Mouse (Mus musculus) stomach, embryonic 15.5 days (tissue): Measurements from ENCODE around the gene Gm10282. TPM values are rescaled to one million over a fixed set of nuclear protein-coding genes. Genes with fewer than 3 reads are reported as not detected.

Source experiments
- ATAC-seq: fragments of 200-750 bp; cut with Nextera tagmentation; 2 replicates; pipeline ENCODE4 v1.8.0; 2017; ENCODE audit warnings: low read depth, moderate number of reproducible peaks, moderate TSS enrichment; ENCODE audit not compliant: insufficient read depth, low FRiP score
- H3K27ac ChIP-seq: fragments of 300-500 bp; sonication (generic); 2 replicates; pipeline ENCODE4 v1.5.1; 2015; ENCODE audit warnings: mild to moderate bottlenecking, inconsistent platforms
- H3K27me3 ChIP-seq: fragments of 300-500 bp; sonication (generic); replicated peaks from 2 replicates; pipeline ENCODE4 v1.6.1; 2015; ENCODE audit warnings: inconsistent platforms
- H3K36me3 ChIP-seq: fragments of 300-500 bp; sonication (generic); 2 replicates; pipeline ENCODE4 v1.6.1; 2015; ENCODE audit warnings: inconsistent platforms
- H3K4me1 ChIP-seq: fragments of 300-500 bp; sonication (generic); 2 replicates; pipeline ENCODE4 v1.6.1; 2015; ENCODE audit warnings: inconsistent platforms
- H3K4me2 ChIP-seq: fragments of 300-500 bp; sonication (generic); 2 replicates; pipeline ENCODE4 v1.6.1; 2015; ENCODE audit warnings: mild to moderate bottlenecking, inconsistent platforms
- H3K4me3 ChIP-seq: fragments of 300-500 bp; sonication (generic); replicated peaks from 2 replicates; pipeline ENCODE4 v1.5.1; 2015; ENCODE audit warnings: inconsistent platforms
- H3K9ac ChIP-seq: fragments of 300-500 bp; sonication (generic); 2 replicates; pipeline ENCODE4 v1.6.1; 2015; ENCODE audit warnings: inconsistent platforms
- H3K9me3 ChIP-seq: fragments of 300-500 bp; sonication (generic); 2 replicates; pipeline ENCODE4 v1.6.1; 2016; ENCODE audit warnings: inconsistent platforms
- whole genome bisulfite sequencing: fragments of 180-500 bp; shearing (Covaris S2); methylation state at CpG from one replicate; pipeline ENCODE4 v1.1.7; 2015; 5-methylcytosine and 5-hydroxymethylcytosine counted together
- polyA plus RNA-seq: library from polyadenylated mRNA; unstranded; fragments of >200 nt; fragmentation: Nextera tagmentation; extraction: Ambion mirVana; gene quantifications from 2 replicates; pipeline ENCODE4 v1.2.1, GENCODE M21; 2015

Gene Gm10282
- polyA plus RNA-seq, 1 experiment from 2014 or later = 43.6 TPM

DNA sequence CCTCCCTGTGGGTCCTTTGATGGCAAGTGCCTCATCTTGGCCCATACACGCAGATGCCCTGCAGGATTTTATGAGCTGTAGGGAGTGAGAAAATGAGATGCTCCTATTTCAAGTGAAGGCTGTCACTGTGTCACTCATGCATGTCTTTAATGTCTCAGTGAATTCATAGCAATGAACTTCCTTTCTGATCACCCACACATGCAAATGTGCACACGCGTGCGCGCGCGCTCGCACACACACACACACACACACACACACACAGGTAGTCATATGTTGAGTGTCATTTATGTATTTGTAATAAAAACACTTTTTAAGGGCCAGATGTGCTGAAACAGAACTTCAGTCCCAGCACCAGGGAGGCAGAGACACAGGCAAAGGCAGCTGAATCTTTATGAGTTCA lies 38.0 kb downstream of the Gm10282 start:
- 97% methylated on average over 8 of the region's 8 CpGs for WGBS
- Histone ChIP-seq H3K4me3 (no peak overlapping the region), H3K27ac (no peak overlapping the region), H3K9ac (no peak overlapping the region), H3K36me3 (no peaks in the 10 kb centered on the region), H3K4me2 (no peak overlapping the region), H3K9me3 (no peaks in the 10 kb centered on the region), H3K27me3 (no peaks in the 10 kb centered on the region), H3K4me1 (no peaks in the 10 kb centered on the region)
- no peak for ATAC-seq

DNA sequence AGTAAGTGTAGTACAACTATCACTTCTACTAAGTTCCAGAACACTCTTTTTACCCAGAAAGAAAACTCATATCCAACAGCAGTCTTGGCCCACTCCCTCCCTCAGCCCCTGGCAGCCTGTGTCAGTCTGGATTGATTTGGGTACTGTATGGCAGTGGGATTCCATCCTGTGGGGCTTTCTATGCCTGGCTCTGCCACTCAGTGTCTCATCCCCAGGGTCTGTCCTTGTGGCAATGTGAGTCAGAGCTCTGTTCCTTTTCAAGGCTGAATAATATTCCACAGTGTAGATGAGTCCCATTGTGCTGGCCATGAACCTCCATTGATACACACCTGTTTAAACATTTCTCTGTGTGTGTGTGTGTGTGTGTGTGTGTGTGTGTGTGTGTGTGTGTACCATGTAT lies 38.4 kb downstream of the Gm10282 start:
- Histone ChIP-seq H3K27ac (no peak overlapping the region), H3K4me3 (no peak overlapping the region), H3K36me3 (no peaks in the 10 kb centered on the region), H3K27me3 (no peaks in the 10 kb centered on the region), H3K9me3 (no peaks in the 10 kb centered on the region), H3K4me1 (no peaks in the 10 kb centered on the region), H3K9ac (no peak overlapping the region), H3K4me2 (no peak overlapping the region)
- ATAC-seq = no peak

- H3K4me3 ChIP-seq = no peak overlapping the region
- ATAC-seq = no peak
- no peaks in the 10 kb centered on the region for H3K27me3 ChIP-seq
- H3K4me2 ChIP-seq = no peak overlapping the region
- H3K4me1 ChIP-seq = no peaks in the 10 kb centered on the region
- no peak overlapping the region for H3K9ac ChIP-seq
- no peaks in the 10 kb centered on the region for H3K36me3 ChIP-seq
- no peak overlapping the region for H3K27ac ChIP-seq
- WGBS = 36% methylated on average over 5 of the region's 7 CpGs
- H3K9me3 ChIP-seq = no peaks in the 10 kb centered on the region
Observed at GRCm38 (mm10) chr8:72265342-72265741, 39.7 kb downstream of the Gm10282 start.

DNA sequence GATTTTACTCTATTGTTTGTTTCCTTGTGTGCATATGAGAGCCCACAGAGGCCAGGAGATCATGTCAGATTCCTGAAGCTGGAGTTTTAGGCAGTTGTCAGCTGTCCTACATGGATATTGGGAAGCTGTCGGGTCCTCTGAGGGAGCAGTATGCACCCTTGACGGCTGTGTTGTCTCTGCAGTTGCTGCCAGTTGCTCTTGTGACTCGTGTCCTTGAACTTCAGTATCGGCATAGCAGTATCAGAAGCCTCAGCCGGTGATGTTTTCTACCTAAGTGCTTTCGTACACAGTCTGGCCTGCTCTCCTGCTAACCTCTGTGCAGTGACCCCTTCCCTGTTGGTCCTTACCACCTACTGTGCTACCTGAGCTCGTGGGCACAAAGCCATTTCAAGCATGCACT lies 41.6 kb downstream of the Gm10282 start:
- no peak overlapping the region for H3K9ac ChIP-seq
- no peak overlapping the region for H3K4me3 ChIP-seq
- H3K4me1 ChIP-seq = no peaks in the 10 kb centered on the region
- H3K27me3 ChIP-seq = no peaks in the 10 kb centered on the region
- no peak overlapping the region for H3K4me2 ChIP-seq
- WGBS = 61% methylated on average over 7 of the region's 7 CpGs
- no peak overlapping the region for H3K27ac ChIP-seq
- H3K36me3 ChIP-seq = no peaks in the 10 kb centered on the region
- ATAC-seq = no peak
- H3K9me3 ChIP-seq = no peaks in the 10 kb centered on the region

DNA sequence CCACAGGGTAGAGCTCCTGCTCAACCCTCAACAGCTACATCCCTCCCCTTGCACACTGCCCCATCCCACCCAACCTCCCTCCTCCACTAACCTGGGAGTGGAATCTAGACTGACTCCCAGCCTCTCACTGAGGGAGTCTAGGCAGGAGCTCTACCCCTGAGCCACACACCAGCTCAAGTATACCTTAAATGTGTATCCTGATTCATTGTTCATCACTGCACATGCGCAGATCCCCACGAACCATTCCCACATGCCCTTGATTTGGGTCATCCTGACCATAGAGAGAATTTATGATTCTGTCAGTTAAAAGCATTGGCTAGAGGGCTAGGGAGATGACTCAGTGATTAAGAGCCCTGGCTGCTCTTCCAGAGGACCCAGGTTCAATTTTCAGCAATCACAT lies 42.3 kb downstream of the Gm10282 start:
- Histone ChIP-seq H3K9ac (no peak overlapping the region), H3K4me2 (no peak overlapping the region), H3K27me3 (no peaks in the 10 kb centered on the region), H3K27ac (no peak overlapping the region), H3K4me1 (no peaks in the 10 kb centered on the region), H3K4me3 (no peak overlapping the region), H3K36me3 (no peaks in the 10 kb centered on the region), H3K9me3 (no peaks in the 10 kb centered on the region)
- ATAC-seq = no peak
- WGBS = 91% methylated on average over 2 of the region's 2 CpGs

- Histone ChIP-seq H3K9me3 (no peaks in the 10 kb centered on the region), H3K4me1 (no peaks in the 10 kb centered on the region), H3K36me3 (0 out of 2 replicates have a peak, but pooled peaks cover under 1% of the 10 kb centered on the region), H3K4me3 (no peak overlapping the region), H3K4me2 (no peak overlapping the region), H3K9ac (no peak overlapping the region), H3K27me3 (no peaks in the 10 kb centered on the region), H3K27ac (no peak overlapping the region)
- no peak for ATAC-seq
- 50% methylated on average over 5 of the region's 5 CpGs for WGBS
Observed at GRCm38 (mm10) chr8:72261872-72262271, 43.2 kb downstream of the Gm10282 start.

DNA sequence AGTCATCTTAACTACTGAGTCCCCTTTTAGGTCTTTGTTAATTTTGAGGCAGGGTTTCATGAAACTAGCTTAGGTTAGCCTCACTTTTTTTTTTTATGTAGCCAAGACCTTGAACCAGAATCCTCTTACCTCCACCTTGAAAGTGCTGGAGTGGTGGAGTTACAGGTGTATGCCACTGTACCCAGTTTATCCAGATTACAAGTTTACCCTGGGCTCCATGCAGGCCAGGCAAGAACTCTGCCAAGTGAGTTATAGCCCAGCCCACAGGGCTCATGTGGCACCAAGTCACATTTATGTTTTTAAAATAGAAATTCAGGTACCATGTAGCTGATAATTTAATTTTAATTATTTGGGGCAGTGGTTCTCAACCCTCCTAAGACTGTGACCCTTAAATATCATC lies 43.6 kb downstream of the Gm10282 start:
- Histone ChIP-seq H3K4me1 (no peaks in the 10 kb centered on the region), H3K27ac (no peak overlapping the region), H3K4me2 (no peak overlapping the region), H3K9me3 (no peaks in the 10 kb centered on the region), H3K27me3 (no peaks in the 10 kb centered on the region), H3K9ac (no peak overlapping the region), H3K36me3 (0 out of 2 replicates have a peak, but pooled peaks cover 3% of the 10 kb centered on the region), H3K4me3 (no peak overlapping the region)
- ATAC-seq = no peak

GRCm38 (mm10) chr8:72261019-72261418 lies 44.0 kb downstream of the Gm10282 start:
- Histone ChIP-seq H3K36me3 (0 out of 2 replicates have a peak, but pooled peaks cover 3% of the 10 kb centered on the region), H3K9ac (no peak overlapping the region), H3K4me1 (no peaks in the 10 kb centered on the region), H3K9me3 (no peaks in the 10 kb centered on the region), H3K27ac (no peak overlapping the region), H3K4me3 (no peak overlapping the region), H3K27me3 (no peaks in the 10 kb centered on the region), H3K4me2 (no peak overlapping the region)
- no peak; the same call in 1 of the 2 replicates for ATAC-seq
- WGBS = 37% methylated on average over 2 of the region's 2 CpGs

DNA sequence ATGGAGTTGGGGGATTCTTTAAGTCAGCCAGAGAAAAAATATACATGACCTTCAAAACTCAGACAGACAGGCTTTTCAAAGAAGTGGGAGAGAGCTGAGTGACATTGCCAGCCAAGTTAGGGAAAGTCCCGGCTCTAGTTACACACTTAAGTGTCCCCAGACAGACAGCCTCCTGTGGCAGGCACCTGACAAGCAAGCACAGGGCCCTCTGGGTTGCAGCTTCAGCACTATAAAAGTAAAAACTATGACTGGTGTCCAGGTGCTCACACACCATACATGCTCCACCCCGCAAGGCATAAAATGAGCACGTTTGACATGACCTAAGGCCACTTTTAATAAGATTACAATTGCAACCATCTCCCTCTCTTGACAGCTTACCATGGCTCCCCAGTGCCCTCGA lies 44.5 kb downstream of the Gm10282 start:
- H3K9me3 ChIP-seq = no peaks in the 10 kb centered on the region
- H3K36me3 ChIP-seq = 0 out of 2 replicates have a peak, but pooled peaks cover 3% of the 10 kb centered on the region
- no peak overlapping the region for H3K4me3 ChIP-seq
- ATAC-seq = no peak
- H3K27ac ChIP-seq = no peak overlapping the region
- WGBS = 54% methylated on average over 4 of the region's 4 CpGs
- H3K27me3 ChIP-seq = no peaks in the 10 kb centered on the region
- no peak overlapping the region for H3K4me2 ChIP-seq
- H3K4me1 ChIP-seq = no peaks in the 10 kb centered on the region
- H3K9ac ChIP-seq = no peak overlapping the region

DNA sequence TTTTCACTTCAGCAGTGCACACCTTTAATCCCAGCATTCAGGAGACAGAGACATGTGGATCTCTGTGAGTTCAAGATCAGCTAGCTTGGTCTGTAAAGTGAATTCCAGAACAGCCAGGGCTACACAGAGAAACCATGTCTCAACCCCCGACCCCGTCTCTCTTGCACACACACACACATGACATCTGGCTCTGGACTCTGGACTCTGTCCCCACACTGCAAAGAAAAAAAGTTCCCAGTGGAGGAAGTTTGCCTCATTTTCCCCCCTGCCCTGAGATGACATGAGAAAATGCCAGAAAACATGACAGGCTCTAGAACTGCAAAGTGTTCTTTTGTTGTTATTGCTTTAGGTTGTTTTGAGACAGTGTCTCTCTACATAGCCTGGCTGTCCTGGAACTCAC lies 45.2 kb downstream of the Gm10282 start:
- H3K36me3 ChIP-seq = 0 out of 2 replicates have a peak, but pooled peaks cover 3% of the 10 kb centered on the region
- 72% methylated on average over 2 of the region's 2 CpGs for WGBS
- H3K4me2 ChIP-seq = no peak overlapping the region
- no peak overlapping the region for H3K9ac ChIP-seq
- no peaks in the 10 kb centered on the region for H3K27me3 ChIP-seq
- no peak overlapping the region for H3K4me3 ChIP-seq
- H3K9me3 ChIP-seq = no peaks in the 10 kb centered on the region
- H3K27ac ChIP-seq = no peak overlapping the region
- no peak for ATAC-seq
- H3K4me1 ChIP-seq = no peaks in the 10 kb centered on the region

DNA sequence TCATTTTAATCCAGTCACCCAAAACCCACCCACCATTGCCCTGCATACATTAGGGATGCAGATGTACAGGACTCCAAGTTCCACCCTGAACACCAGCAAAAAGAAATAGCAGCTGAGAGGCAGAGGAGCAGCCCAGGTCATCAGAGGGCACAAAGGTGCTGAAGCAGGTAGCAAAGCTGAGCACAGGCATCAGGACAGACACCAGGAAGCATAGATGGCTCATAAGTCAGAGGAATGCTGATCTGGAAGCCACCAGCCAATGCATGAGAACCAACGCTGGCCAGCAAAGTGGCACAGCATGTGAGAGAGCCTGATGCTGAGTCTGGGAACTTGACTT lies 47.2 kb downstream of the Gm10282 start:
- WGBS = 92% methylated on average over 1 of the region's 1 CpGs
- ATAC-seq = no peak
- no peaks in the 10 kb centered on the region for H3K27me3 ChIP-seq
- no peak overlapping the region for H3K4me2 ChIP-seq
- no peaks in the 10 kb centered on the region for H3K4me1 ChIP-seq
- no peaks in the 10 kb centered on the region for H3K9me3 ChIP-seq
- H3K9ac ChIP-seq = no peak overlapping the region
- H3K4me3 ChIP-seq = no peak overlapping the region
- 0 out of 2 replicates have a peak, but pooled peaks cover 11% of the 10 kb centered on the region for H3K36me3 ChIP-seq
- H3K27ac ChIP-seq = no peak overlapping the region

- ATAC-seq = no peak
- no peaks in the 10 kb centered on the region for H3K9me3 ChIP-seq
- no peaks in the 10 kb centered on the region for H3K4me1 ChIP-seq
- 52% methylated on average over 7 of the region's 7 CpGs for WGBS
- H3K9ac ChIP-seq = no peak overlapping the region
- H3K27ac ChIP-seq = no peak overlapping the region
- H3K36me3 ChIP-seq = peaks cover 17% of the 10 kb centered on the region; the same call in 1 of the 2 replicates
- H3K4me3 ChIP-seq = no peak overlapping the region
- no peaks in the 10 kb centered on the region for H3K27me3 ChIP-seq
- no peak overlapping the region for H3K4me2 ChIP-seq
Observed at GRCm38 (mm10) chr8:72257171-72257901, 47.7 kb downstream of the Gm10282 start.
